Mouse (Mus musculus): ENCODE data around the gene Ift122. TPM values are rescaled to one million over a fixed set of nuclear protein-coding genes. Genes with fewer than 3 reads are reported as not detected.

The Ift122 gene
- polyA plus RNA-seq, 1 experiment: 21.4 TPM

DNA sequence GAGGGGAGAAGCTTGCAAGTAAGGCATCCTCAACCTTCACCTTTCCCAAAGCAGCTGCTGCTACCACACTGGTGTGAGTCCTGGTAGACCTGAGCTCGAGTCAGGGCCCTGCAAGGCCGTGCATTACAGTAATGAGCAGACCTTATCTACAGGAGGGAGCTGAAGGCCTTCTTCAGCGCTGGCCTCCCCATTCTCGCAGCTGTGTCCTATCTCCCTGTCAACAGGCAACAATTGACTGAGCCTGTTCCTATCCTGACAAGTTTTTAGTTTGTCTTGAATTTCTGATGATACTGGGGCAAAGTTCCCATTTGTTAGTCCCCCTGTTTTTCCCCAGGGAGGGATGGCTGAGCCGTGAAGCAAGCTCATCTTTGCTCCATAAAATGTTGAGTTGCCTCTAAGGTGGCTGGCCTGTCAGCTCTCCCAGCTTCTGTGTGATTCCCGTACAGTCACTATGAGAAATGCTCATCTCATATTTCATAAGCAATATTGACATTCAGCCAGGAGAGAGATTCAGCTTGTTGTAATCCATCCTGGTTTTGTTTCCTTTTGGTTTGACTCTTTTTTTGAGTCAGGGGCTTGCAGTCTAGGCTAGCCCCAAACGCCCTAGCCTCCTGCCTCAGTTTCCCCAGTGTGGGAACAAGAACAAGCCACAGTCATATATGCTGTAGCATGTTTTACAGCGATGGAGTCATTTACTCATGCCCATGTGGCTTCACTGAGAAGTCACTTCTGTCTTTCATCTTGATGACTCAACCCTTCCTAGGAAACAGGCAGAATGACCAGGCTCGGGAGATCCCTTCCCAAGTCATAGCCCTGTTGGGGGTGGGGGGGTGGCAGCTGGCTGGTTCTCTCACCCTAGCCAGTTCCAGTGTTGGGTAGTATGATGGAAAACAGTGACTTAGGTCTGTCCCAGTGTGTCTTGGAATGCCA is 90.5 kb downstream of the Ift122 start:
- TF ChIP-seq TCF3 (IDR thresholded peaks at IDR 0.05; ENCODE audit: insufficient read length, low read depth) (no peak), SRF (IDR thresholded peaks at IDR 0.05; ENCODE audit: control insufficient read depth, insufficient read length, low read depth) (no peak), POLR2A (IDR thresholded peaks at IDR 0.05; ENCODE audit: insufficient read length, low read depth) (no peak), CEBPB (IDR thresholded peaks at IDR 0.05; ENCODE audit: insufficient read depth, poor library complexity, severe bottlenecking) (no peak), MYOG (IDR thresholded peaks at IDR 0.05; ENCODE audit: control insufficient read depth in 1 of 3, insufficient read depth in 1 of 3, insufficient read length in 2 of 3, low read depth in 2 of 3) (no peak), POLR2AphosphoS2 (IDR thresholded peaks at IDR 0.05; ENCODE audit: insufficient read length, low read depth) (no peak), MYOD1 (IDR thresholded peaks at IDR 0.05; ENCODE audit: control insufficient read depth in 1 of 3, insufficient read length in 2 of 3, low read depth in 2 of 3) (no peak), USF1 (IDR thresholded peaks at IDR 0.05; ENCODE audit: low read depth) (no peak), REST (IDR thresholded peaks at IDR 0.05; ENCODE audit: insufficient read depth, insufficient read length) (no peak), E2F4 (IDR thresholded peaks at IDR 0.05; ENCODE audit: insufficient read depth) (no peak), TCF12 (IDR thresholded peaks at IDR 0.05; ENCODE audit: insufficient read depth, poor library complexity, severe bottlenecking) (no peak), MAX (IDR thresholded peaks at IDR 0.05; ENCODE audit: low read depth) (no peak)
- Histone ChIP-seq H3K79me2 (ENCODE audit: control insufficient read depth, insufficient read depth) (no peaks in the 10 kb centered on the region), H3K36me3 (ENCODE audit: control insufficient read depth, insufficient read depth) (no peaks in the 10 kb centered on the region), H3K27me3 (ENCODE audit: control insufficient read depth, insufficient read depth, insufficient read length) (no peaks in the 10 kb centered on the region), H3K4me2 (ENCODE audit: low read depth) (peak overlapping the region; percentile 44), H3ac (ENCODE audit: control insufficient read depth, insufficient read length) (no peak overlapping the region), H3K4me3 (no peak overlapping the region)

- Histone ChIP-seq H3K4me2 (ENCODE audit: low read depth) (peak within 1 kb of the TSS; percentile 44), H3K27me3 (ENCODE audit: control insufficient read depth, insufficient read depth, insufficient read length) (no peaks in the 10 kb centered on the region), H3K36me3 (ENCODE audit: control insufficient read depth, insufficient read depth) (no peaks in the 10 kb centered on the region), H3K79me2 (ENCODE audit: control insufficient read depth, insufficient read depth) (no peaks in the 10 kb centered on the region), H3K4me3 (no peak within 1 kb of the TSS), H3ac (ENCODE audit: control insufficient read depth, insufficient read length) (no peak within 1 kb of the TSS)
- TF ChIP-seq POLR2AphosphoS2 (IDR thresholded peaks at IDR 0.05; ENCODE audit: insufficient read length, low read depth) (no peak), POLR2A (IDR thresholded peaks at IDR 0.05; ENCODE audit: insufficient read length, low read depth) (no peak), CEBPB (IDR thresholded peaks at IDR 0.05; ENCODE audit: insufficient read depth, poor library complexity, severe bottlenecking) (no peak), MYOG (IDR thresholded peaks at IDR 0.05; ENCODE audit: control insufficient read depth in 1 of 3, insufficient read depth in 1 of 3, insufficient read length in 2 of 3, low read depth in 2 of 3) (no peak), TCF12 (IDR thresholded peaks at IDR 0.05; ENCODE audit: insufficient read depth, poor library complexity, severe bottlenecking) (no peak), MAX (IDR thresholded peaks at IDR 0.05; ENCODE audit: low read depth) (no peak), USF1 (IDR thresholded peaks at IDR 0.05; ENCODE audit: low read depth) (no peak), REST (IDR thresholded peaks at IDR 0.05; ENCODE audit: insufficient read depth, insufficient read length) (no peak), E2F4 (IDR thresholded peaks at IDR 0.05; ENCODE audit: insufficient read depth) (no peak), TCF3 (IDR thresholded peaks at IDR 0.05; ENCODE audit: insufficient read length, low read depth) (no peak), MYOD1 (IDR thresholded peaks at IDR 0.05; ENCODE audit: control insufficient read depth in 1 of 3, insufficient read length in 2 of 3, low read depth in 2 of 3) (no peak), SRF (IDR thresholded peaks at IDR 0.05; ENCODE audit: control insufficient read depth, insufficient read length, low read depth) (no peak)
Observed at GRCm38 (mm10) chr6:115944638-115945037, 91.4 kb downstream of the Ift122 start, which contains the start of gene H1foo. Gene H1foo, plus strand, starts transcription at chr6:115944938.

DNA sequence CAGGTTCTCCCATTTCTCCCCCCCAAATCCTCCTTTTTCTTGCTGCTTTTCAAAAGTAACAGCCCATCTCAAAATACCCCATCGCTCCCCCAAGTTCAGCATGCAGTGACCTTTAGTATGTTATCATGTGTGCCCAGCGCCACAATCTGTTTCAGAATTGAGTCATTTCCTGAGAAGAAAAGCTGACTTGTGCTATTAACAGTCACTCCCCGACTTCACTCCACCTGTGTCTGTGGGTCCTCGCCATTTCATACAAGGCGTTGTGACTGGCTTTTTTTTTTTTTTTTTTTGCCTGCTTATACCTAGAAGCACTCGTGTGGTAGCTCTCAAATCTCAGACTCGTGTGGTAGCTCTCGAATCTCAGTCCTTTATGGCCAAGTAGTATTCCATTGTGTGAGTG is 92.4 kb downstream of the Ift122 start:
- no peaks in the 10 kb centered on the region for H3K27me3 ChIP-seq (ENCODE audit: control insufficient read depth, insufficient read depth, insufficient read length)
- TF ChIP-seq REST (IDR thresholded peaks at IDR 0.05; ENCODE audit: insufficient read depth, insufficient read length): no peak
- no peak for TF ChIP-seq E2F4 (IDR thresholded peaks at IDR 0.05; ENCODE audit: insufficient read depth)
- TF ChIP-seq CEBPB (IDR thresholded peaks at IDR 0.05; ENCODE audit: insufficient read depth, poor library complexity, severe bottlenecking): no peak
- TF ChIP-seq SRF (IDR thresholded peaks at IDR 0.05; ENCODE audit: control insufficient read depth, insufficient read length, low read depth): no peak
- no peak overlapping the region for H3ac ChIP-seq (ENCODE audit: control insufficient read depth, insufficient read length)
- H3K4me3 ChIP-seq: no peak overlapping the region
- no peaks in the 10 kb centered on the region for H3K36me3 ChIP-seq (ENCODE audit: control insufficient read depth, insufficient read depth)
- no peaks in the 10 kb centered on the region for H3K79me2 ChIP-seq (ENCODE audit: control insufficient read depth, insufficient read depth)
- no peak overlapping the region for H3K4me2 ChIP-seq (ENCODE audit: low read depth)

- Histone ChIP-seq H3K4me3 (no peak overlapping the region), H3ac (ENCODE audit: control insufficient read depth, insufficient read length) (no peak overlapping the region), H3K27me3 (ENCODE audit: control insufficient read depth, insufficient read depth, insufficient read length) (no peaks in the 10 kb centered on the region), H3K79me2 (ENCODE audit: control insufficient read depth, insufficient read depth) (no peaks in the 10 kb centered on the region), H3K36me3 (ENCODE audit: control insufficient read depth, insufficient read depth) (no peaks in the 10 kb centered on the region), H3K4me2 (ENCODE audit: low read depth) (no peak overlapping the region)
- TF ChIP-seq MAX (IDR thresholded peaks at IDR 0.05; ENCODE audit: low read depth) (no peak), SRF (IDR thresholded peaks at IDR 0.05; ENCODE audit: control insufficient read depth, insufficient read length, low read depth) (no peak), TCF3 (IDR thresholded peaks at IDR 0.05; ENCODE audit: insufficient read length, low read depth) (no peak), TCF12 (IDR thresholded peaks at IDR 0.05; ENCODE audit: insufficient read depth, poor library complexity, severe bottlenecking) (no peak), REST (IDR thresholded peaks at IDR 0.05; ENCODE audit: insufficient read depth, insufficient read length) (no peak), CEBPB (IDR thresholded peaks at IDR 0.05; ENCODE audit: insufficient read depth, poor library complexity, severe bottlenecking) (no peak), POLR2A (IDR thresholded peaks at IDR 0.05; ENCODE audit: insufficient read length, low read depth) (no peak), POLR2AphosphoS2 (IDR thresholded peaks at IDR 0.05; ENCODE audit: insufficient read length, low read depth) (no peak), E2F4 (IDR thresholded peaks at IDR 0.05; ENCODE audit: insufficient read depth) (no peak), USF1 (IDR thresholded peaks at IDR 0.05; ENCODE audit: low read depth) (no peak), MYOD1 (IDR thresholded peaks at IDR 0.05; ENCODE audit: control insufficient read depth in 1 of 3, insufficient read length in 2 of 3, low read depth in 2 of 3) (peak in 2 of 3 experiments; percentile 21 to 48), MYOG (IDR thresholded peaks at IDR 0.05; ENCODE audit: control insufficient read depth in 1 of 3, insufficient read depth in 1 of 3, insufficient read length in 2 of 3, low read depth in 2 of 3) (peak in 2 of 3 experiments; percentile 72 to 75)
Observed at GRCm38 (mm10) chr6:115946389-115946788, 93.1 kb downstream of the Ift122 start.

All from myocyte (in vitro differentiated cells).